Mouse (Mus musculus): Measurements from ENCODE around the gene Ucn2.

The Ucn2 gene

GRCm38 (mm10) chr9:108985710-108986109 lies at the start of gene Ucn2:
TSS of gene Ucn2 (plus strand) at chr9:108986010.
- no peak for DNase-seq (ENCODE audit: low spot score)

- DNase-seq (ENCODE audit: low spot score), result peak; percentile 95
Observed at GRCm38 (mm10) chr9:108936418-108937364, 49.1 kb upstream of the Ucn2 start, which contains the start of gene Uqcrc1. TSS of gene Uqcrc1 (plus strand) at chr9:108936633.

DNA sequence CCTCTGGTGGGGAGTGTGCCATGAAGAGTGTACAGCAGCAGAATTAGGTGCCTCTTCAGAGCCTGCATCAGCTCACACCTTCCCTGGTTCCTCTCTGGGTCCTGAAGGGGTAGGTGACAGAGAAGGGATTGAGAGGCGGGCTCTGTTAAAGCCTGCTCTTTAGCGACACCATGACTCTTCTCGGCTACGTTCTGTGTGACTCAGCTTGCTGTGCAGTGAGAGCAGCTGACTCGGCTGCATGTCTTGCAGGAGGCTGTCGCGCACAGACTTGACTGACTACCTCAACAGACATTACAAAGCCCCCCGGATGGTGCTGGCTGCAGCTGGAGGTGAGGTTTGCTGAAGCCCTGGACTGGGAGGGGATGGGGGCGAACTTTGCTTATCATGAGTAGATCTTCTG lies 40.7 kb upstream of the Ucn2 start:
- DNase-seq (ENCODE audit: low spot score), result no peak

DNA sequence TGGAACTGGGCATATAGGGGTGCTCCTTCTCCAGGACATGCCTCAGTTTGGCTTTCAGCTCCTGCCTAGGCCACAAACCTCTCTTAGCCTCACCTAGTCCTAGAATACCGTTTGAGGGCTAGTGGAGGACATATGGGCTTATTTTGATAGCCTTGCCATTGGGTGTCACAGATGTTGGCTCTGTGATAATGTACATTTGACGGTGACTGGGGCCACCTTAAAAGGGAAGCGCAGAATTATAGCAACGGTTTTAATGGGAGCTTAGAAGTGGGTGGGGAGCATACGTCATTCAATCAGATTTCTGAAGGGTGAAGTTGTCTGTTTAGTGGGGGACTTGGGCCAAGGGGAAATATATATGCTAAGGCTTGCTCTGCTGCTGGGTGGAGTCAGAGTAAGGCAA lies 40.2 kb upstream of the Ucn2 start:
- DNase-seq (ENCODE audit: low spot score), result no peak

DNA sequence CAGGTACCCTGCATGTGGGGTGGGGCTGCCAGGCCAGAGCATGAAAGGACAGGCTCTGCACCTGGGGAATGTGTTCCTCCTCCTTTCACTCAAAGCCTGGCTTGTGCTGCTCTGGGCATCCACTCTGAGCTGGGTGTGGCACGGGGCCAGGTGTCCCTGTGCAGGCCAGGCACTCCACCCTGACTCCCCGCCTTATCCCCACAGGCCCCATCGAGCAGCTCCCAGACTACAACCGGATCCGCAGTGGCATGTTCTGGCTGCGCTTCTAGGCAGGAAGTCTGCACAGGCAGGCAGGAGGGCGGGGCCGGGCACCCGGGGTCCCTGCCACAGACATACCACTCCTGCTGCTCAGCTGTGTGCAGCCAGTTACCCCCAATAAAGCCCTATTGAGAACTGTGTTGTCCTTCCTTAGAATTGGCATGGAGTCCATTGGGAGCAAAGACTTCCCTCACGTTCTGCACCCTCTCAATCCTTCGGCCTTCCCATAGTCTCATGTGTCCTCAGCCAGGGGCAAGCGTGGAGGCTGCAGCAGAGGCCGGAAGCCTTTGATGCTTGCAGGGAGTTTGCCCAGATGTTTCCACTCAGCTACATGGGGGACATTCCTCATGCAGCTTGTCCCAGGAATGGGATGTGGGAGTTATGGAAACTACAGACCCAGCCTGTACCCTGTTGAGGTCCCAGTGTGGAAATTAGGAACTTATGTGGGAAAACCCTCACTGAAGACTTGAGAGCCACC lies 36.4 kb upstream of the Ucn2 start:
- peak; percentile 42 for DNase-seq (ENCODE audit: low spot score)

- DNase-seq (ENCODE audit: low spot score), result no peak
Observed at GRCm38 (mm10) chr9:108949967-108950728, 35.7 kb upstream of the Ucn2 start.

DNA sequence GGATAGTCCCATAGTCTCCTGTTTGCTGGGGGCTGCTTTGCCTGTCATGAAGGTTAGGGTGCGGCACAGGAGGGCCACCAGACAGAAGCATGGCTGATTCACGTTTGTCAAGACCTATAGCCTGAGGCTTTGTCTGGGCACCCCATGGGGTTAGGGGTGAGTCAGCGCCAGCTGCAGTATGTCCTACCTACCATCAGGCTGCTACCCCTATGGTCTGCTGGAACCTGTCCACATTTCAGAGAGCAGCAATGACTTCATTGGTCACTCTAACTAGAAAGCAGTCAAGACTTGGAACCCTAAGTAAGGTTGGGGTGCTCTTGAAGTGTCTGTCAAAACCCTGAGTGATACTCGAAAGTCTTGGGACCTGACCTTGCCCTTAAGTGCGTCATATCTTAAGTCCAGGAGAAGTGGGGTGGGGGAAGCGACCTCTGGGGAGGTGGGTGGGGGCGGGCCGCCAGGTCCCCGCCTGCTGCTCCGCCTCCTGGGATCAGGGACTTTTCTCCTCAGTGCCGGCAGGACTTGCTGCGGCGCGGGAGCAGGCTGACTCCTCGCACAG lies 32.7 kb upstream of the Ucn2 start, which contains the start of gene Col7a1:
Gene Col7a1 (plus strand): TSS at position 506 of the 556 bp plus-strand sequence.
- no peak for DNase-seq (ENCODE audit: low spot score)

GRCm38 (mm10) chr9:108955241-108955640 lies 30.6 kb upstream of the Ucn2 start:
- DNase-seq (ENCODE audit: low spot score), result no peak

GRCm38 (mm10) chr9:108955846-108956245 lies 30.0 kb upstream of the Ucn2 start:
- no peak for DNase-seq (ENCODE audit: low spot score)

- DNase-seq (ENCODE audit: low spot score), result no peak
Observed at GRCm38 (mm10) chr9:108963577-108963976, 22.2 kb upstream of the Ucn2 start.

DNA sequence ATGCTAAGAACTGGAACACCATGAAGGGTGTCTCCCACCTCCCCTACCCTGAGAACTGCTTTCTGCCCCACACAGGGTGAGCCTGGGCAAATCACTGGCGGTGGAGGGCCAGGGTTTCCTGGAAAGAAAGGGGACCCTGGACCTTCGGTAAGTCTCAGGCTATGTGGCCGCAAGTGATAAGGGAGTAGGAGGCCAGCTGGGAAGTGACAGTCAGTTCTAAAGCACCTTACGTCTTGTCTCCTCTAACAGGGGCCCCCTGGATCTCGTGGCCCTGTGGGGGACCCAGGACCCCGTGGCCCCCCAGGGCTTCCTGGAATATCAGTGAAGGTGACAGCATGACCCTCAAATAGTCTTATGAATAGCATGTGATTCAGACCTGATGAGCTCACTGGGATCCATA lies 21.5 kb upstream of the Ucn2 start:
- no peak for DNase-seq (ENCODE audit: low spot score)

DNA sequence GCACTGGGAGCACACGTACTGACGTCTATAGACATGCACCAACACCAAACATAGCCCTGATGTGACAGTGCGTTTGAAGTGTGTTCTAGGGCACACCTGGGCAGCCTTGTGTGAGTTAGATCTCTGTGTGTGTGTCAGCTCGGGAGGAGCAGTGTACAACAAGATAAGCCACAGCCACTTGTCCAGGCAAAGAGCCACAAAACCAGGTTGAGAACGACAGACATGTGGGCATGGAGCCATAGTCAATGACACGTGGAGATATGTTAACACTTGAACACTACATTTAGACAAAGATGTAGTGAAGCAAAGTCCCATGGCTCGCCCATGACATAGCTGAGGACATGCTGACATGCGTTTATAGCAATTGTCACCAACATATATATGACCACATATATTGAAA lies 15.2 kb upstream of the Ucn2 start:
- DNase-seq (ENCODE audit: low spot score), result no peak

DNA sequence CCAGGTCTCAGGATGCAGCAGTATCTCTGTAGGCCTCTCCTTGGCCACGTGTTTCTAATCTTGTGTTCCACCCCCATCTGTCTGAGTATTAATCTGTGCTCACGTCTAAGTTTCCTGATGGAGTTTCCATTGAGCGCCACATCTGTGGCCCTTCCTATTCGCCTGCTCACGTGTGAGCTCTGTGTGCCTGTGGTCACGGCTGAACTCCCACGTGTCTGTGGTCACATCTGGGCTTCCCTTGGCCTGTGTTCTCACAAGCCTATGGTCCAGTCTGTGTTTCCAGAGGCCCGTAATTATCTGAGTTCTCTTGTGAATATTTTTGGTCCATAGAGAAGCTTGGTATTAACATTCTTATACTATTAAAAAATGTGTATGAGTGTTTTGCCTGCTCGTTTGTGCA lies 9.3 kb upstream of the Ucn2 start:
- DNase-seq (ENCODE audit: low spot score), result no peak

DNA sequence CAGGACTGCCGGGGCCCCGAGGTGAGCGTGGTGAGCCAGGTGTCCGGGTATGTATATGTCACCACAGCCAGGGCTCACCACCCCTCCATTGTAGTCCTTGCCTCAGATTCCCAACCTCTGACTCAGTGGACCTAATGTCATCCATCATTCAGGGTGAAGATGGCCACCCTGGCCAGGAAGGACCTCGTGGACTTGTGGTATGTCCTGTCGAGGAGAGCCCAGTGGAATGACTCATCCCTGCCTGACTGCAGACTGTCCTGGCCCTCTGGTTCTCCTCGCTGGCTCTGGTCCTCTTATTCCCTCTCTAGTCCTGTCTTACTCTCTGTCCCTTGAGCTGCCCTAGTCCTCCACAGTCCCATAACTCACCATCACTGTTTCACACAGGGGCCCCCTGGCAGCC lies 7.8 kb upstream of the Ucn2 start:
- no peak for DNase-seq (ENCODE audit: low spot score)

- DNase-seq (ENCODE audit: low spot score), result no peak
Observed at GRCm38 (mm10) chr9:108982498-108982897, 3.3 kb upstream of the Ucn2 start.

- no peak for DNase-seq (ENCODE audit: low spot score)
Observed at GRCm38 (mm10) chr9:108983209-108983608, 2.6 kb upstream of the Ucn2 start.

DNA sequence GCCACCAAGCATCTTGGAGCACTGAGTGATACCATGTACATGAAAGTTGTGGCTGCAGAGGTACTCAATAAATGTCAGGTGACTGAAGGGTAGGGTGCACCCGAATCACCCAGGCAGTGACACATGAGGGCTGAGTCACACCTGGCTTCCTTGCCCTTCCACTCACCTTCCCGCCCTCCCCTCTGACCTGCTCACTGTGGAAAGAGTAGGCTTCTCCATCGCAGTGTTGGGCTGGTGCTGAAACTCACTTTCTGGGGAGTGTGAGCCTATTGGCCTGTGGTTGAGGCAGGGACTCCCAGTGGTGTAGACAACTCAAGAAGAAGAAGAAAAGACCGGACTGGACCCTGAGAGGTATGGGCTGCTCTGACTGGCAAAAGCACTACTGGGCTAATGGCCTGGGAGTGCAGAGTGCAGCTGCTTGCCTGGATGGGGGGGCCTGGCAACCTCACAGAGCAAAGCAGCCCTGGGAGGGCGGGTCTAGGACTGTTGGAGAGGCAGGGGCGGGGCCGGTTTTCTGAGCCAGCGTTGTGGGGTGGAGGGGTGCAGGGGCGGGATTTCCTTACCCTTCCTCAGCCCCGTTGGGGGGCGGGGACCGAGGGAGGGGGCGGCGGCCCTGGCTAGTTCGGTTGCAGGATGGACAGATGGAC lies 2.0 kb downstream of the Ucn2 start:
- DNase-seq (ENCODE audit: low spot score), result peak; percentile 39

- DNase-seq (ENCODE audit: low spot score), result no peak
Observed at GRCm38 (mm10) chr9:108989802-108990461, 4.1 kb downstream of the Ucn2 start.

- DNase-seq (ENCODE audit: low spot score), result no peak
Observed at GRCm38 (mm10) chr9:108990462-108990820, 4.6 kb downstream of the Ucn2 start.

- DNase-seq (ENCODE audit: low spot score), result peak; percentile 85
Observed at GRCm38 (mm10) chr9:108991428-108992084, 5.7 kb downstream of the Ucn2 start, which contains the start of gene Pfkfb4. TSS of gene Pfkfb4 (plus strand) at chr9:108991778.
